ENCODE assay signal across 12 mouse cellular contexts in genomic region chr7:91414150-91414549, GRCm38 (mm10).
"Had no signal": no experiment of that assay in that cellular context is flagged by ENCODE, and none has a peak within 500 bp of the region (broad histone marks: within the 10 kb centered on the region; RNA-seq: fewer than 3 reads in every experiment).

No protein-coding gene starts in this region.

- ATAC-seq: midbrain, embryonic 16.5 days had no signal

- DNase-seq: lung, embryonic 14.5 days; lung, postnatal 10 days; lung, postnatal 4 days; midbrain, embryonic 14.5 days; retina, postnatal 1 day; right cerebral cortex, postnatal 25 days; right cerebral cortex, postnatal 4 days; spleen, adult 18-20 months; thymus, adult 18-20 months; thymus, postnatal 14 days; thymus, postnatal 36 days had no signal
